Mouse (Mus musculus) neural tube, embryonic 12.5 days (tissue): ENCODE data around the gene Gjc1. TPM values are rescaled to one million over a fixed set of nuclear protein-coding genes. Genes with fewer than 3 reads are reported as not detected.

Source experiments
- polyA plus RNA-seq: library from polyadenylated mRNA; unstranded; fragments of >200 nt; fragmentation: Nextera tagmentation; extraction: Ambion mirVana; gene quantifications from 2 replicates; pipeline ENCODE4 v1.2.1, GENCODE M21; 2016

Gene Gjc1
- polyA plus RNA-seq, 1 experiment from 2014 or later: 84.9 TPM

Other genes starting within 250 kb of the Gjc1 start
- gene Gm11627, start 240.2 kb downstream of the Gjc1 start, polyA plus RNA-seq: 5.7 and 7.3 TPM in 2 replicates
- 38.2 and 44.0 TPM in 2 replicates for gene Fzd2, start 215.3 kb downstream of the Gjc1 start, polyA plus RNA-seq
- 0.58 and 0.60 TPM in 2 replicates for gene Meioc, start 156.0 kb downstream of the Gjc1 start, polyA plus RNA-seq
- gene Ccdc43, start 121.9 kb downstream of the Gjc1 start, polyA plus RNA-seq: 43.7 and 45.9 TPM in 2 replicates
- 33.2 and 41.6 TPM in 2 replicates for gene Adam11, start 58.3 kb downstream of the Gjc1 start, polyA plus RNA-seq
- gene Higd1b, start 16.1 kb upstream of the Gjc1 start, polyA plus RNA-seq: not detected in 2 replicates
- gene Eftud2, start 61.3 kb upstream of the Gjc1 start, polyA plus RNA-seq: 204 and 218 TPM in 2 replicates
- 1.5 and 1.8 TPM in 2 replicates for gene Ccdc103, start 61.5 kb upstream of the Gjc1 start, polyA plus RNA-seq
- gene Fam187a, start 65.5 kb upstream of the Gjc1 start, polyA plus RNA-seq: not detected in 2 replicates
- 0.08 and 0.11 TPM in 2 replicates for gene Gfap, start 81.2 kb upstream of the Gjc1 start, polyA plus RNA-seq
- gene Kif18b, start 105.4 kb upstream of the Gjc1 start, polyA plus RNA-seq: 5.9 and 8.3 TPM in 2 replicates
- gene C1ql1, start 127.0 kb upstream of the Gjc1 start, polyA plus RNA-seq: 2.9 and 3.8 TPM in 2 replicates
- 44.9 and 49.7 TPM in 2 replicates for gene Nmt1, start 208.5 kb upstream of the Gjc1 start, polyA plus RNA-seq
- 150 and 170 TPM in 2 replicates for gene Dcakd, start 208.6 kb upstream of the Gjc1 start, polyA plus RNA-seq